Mouse (Mus musculus) intestine, embryonic 15.5 days (tissue): ENCODE results near the gene Olfr583. TPM values are rescaled to one million over a fixed set of nuclear protein-coding genes. Genes with fewer than 3 reads are reported as not detected.

Source experiments
- ATAC-seq: fragments of 200-750 bp; cut with Nextera tagmentation; 2 replicates; pipeline ENCODE4 v1.8.0; 2017; ENCODE audit warnings: moderate TSS enrichment, moderate library complexity
- H3K27ac ChIP-seq: fragments of 300-500 bp; sonication (generic); 2 replicates; pipeline ENCODE4 v1.5.1; 2015; ENCODE audit warnings: mild to moderate bottlenecking, inconsistent platforms
- H3K27me3 ChIP-seq: fragments of 300-500 bp; sonication (generic); replicated peaks from 2 replicates; pipeline ENCODE4 v1.6.1; 2015; ENCODE audit warnings: inconsistent platforms
- H3K36me3 ChIP-seq: fragments of 300-500 bp; sonication (generic); 2 replicates; pipeline ENCODE4 v1.6.1; 2015; ENCODE audit warnings: inconsistent platforms
- H3K4me1 ChIP-seq: fragments of 300-500 bp; sonication (generic); replicated peaks from 2 replicates; pipeline ENCODE4 v1.6.1; 2015; ENCODE audit warnings: inconsistent platforms
- H3K4me2 ChIP-seq: fragments of 300-500 bp; sonication (generic); replicated peaks from 2 replicates; pipeline ENCODE4 v1.6.1; 2015; ENCODE audit warnings: mild to moderate bottlenecking, inconsistent platforms
- H3K4me3 ChIP-seq: fragments of 300-500 bp; sonication (generic); replicated peaks from 2 replicates; pipeline ENCODE4 v1.5.1; 2015; ENCODE audit warnings: inconsistent platforms
- H3K9ac ChIP-seq: fragments of 300-500 bp; sonication (generic); 2 replicates; pipeline ENCODE4 v1.6.1; 2015; ENCODE audit warnings: inconsistent platforms
- H3K9me3 ChIP-seq: fragments of 300-500 bp; sonication (generic); 2 replicates; pipeline ENCODE4 v1.6.1; 2016; ENCODE audit warnings: inconsistent platforms
- WGBS: fragments of 180-500 bp; shearing (Covaris S2); methylation state at CpG from one replicate; pipeline ENCODE4 v1.1.7; 2015; 5-methylcytosine and 5-hydroxymethylcytosine counted together
- polyA plus RNA-seq: library from polyadenylated mRNA; unstranded; fragments of >200 nt; fragmentation: Nextera tagmentation; extraction: Ambion mirVana; gene quantifications from 2 replicates; pipeline ENCODE4 v1.2.1, GENCODE M21; 2015

Gene Olfr583
- polyA plus RNA-seq: not detected in 2 replicates

DNA sequence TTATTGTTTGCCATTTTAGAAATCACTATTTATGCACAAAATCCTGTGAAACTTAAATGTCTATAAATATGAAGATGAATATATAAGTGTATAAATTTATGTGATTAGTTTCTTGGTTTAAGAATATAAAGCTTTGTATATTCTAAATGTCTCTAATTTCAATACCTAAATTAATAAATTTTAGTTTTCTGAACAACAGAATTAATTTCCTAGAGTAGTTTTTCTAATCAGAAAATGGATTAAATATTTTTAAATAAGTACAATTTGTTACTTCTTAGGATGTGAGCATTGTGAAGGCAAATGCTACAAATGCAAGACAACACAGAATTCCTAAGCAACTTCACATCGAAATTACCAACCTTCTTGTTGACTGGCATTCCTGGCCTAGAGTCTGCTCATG is at the start of gene Olfr583:
TSS of gene Olfr583 (plus strand) at position 301 of the 400 bp plus-strand sequence.
- no peak within 1 kb of the TSS for H3K4me2 ChIP-seq
- 88% methylated on average over 1 of the region's 1 CpGs for WGBS
- H3K27ac ChIP-seq: no peak within 1 kb of the TSS
- no peak for ATAC-seq
- H3K9ac ChIP-seq: no peak within 1 kb of the TSS
- H3K27me3 ChIP-seq: no peaks in the 10 kb centered on the region
- no peak within 1 kb of the TSS for H3K4me3 ChIP-seq
- H3K4me1 ChIP-seq: no peaks in the 10 kb centered on the region
- H3K36me3 ChIP-seq: no peaks in the 10 kb centered on the region
- H3K9me3 ChIP-seq: no peaks in the 10 kb centered on the region

DNA sequence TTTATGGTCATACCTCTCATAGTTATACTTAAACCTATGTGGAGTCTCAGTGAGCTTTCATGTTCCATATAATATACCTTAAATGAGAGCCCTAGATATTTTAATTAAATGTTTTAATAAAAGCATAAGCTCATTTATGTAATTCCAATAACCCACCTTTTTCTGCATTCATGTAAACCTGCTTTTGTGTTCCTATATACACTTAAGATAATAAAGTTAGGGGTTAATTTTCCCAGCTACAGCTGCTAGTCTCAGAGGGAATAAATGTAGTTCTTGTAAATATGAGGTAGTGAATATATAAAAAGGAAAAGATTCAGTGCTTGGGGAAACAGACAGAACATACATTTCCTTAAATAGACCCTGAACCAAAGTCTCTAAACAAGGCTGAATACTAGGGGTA is 13.4 kb upstream of the Olfr583 start, which contains the start of gene Olfr582:
TSS of gene Olfr582 (plus strand) at position 301 of the 400 bp plus-strand sequence.
- Histone ChIP-seq H3K4me1 (no peaks in the 10 kb centered on the region), H3K9me3 (no peaks in the 10 kb centered on the region), H3K36me3 (no peaks in the 10 kb centered on the region), H3K4me2 (no peak within 1 kb of the TSS), H3K27me3 (no peaks in the 10 kb centered on the region), H3K27ac (no peak within 1 kb of the TSS), H3K9ac (no peak within 1 kb of the TSS), H3K4me3 (no peak within 1 kb of the TSS)
- ATAC-seq: no peak

DNA sequence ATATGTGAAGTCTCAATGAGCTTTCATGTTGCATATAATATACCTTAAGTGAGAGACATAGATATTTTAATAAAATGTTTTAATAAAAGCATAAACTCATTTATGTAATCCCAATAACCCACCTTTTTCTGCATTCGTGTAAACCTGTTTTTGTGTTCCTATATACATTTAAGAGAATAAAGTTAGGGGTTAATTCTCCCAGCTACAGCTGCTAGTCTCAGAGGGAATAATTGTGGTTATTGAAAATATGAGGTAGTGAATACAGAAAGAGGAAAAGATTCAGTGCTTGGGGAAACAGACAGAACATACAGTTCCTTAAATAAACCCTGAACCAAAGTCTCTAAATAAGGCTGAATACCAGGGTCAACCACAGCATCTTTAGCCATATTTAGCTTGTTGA is 30.5 kb downstream of the Olfr583 start, which contains the start of gene Olfr584:
TSS of gene Olfr584 (plus strand) at position 301 of the 400 bp plus-strand sequence.
- Histone ChIP-seq H3K4me2 (no peak within 1 kb of the TSS), H3K9ac (no peak within 1 kb of the TSS), H3K9me3 (no peaks in the 10 kb centered on the region), H3K27me3 (no peaks in the 10 kb centered on the region), H3K27ac (no peak within 1 kb of the TSS), H3K4me1 (no peaks in the 10 kb centered on the region), H3K4me3 (no peak within 1 kb of the TSS), H3K36me3 (no peaks in the 10 kb centered on the region)
- 91% methylated on average over 1 of the region's 1 CpGs for WGBS
- ATAC-seq: no peak

DNA sequence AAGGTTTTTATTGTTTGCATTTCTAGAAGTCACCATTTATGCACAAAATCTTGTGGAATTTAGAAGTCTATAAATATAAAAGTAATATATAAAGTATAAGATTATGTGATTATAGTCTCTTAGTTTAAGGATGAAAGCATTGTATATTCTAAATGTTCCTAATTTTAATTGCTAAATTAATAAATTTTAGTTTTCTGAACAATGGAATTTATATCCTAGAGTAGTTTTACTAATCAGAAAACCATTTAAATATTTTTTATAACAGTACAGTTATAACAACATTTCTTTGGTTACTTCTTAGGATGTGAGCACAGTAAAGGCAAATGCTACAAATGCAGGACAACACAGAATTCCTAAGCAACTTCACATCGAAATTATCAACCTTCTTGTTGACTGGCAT is 46.3 kb downstream of the Olfr583 start, which contains the start of gene Olfr585:
TSS of gene Olfr585 (plus strand) at position 301 of the 400 bp plus-strand sequence.
- Histone ChIP-seq H3K4me2 (no peak within 1 kb of the TSS), H3K4me3 (no peak within 1 kb of the TSS), H3K27me3 (no peaks in the 10 kb centered on the region), H3K9me3 (no peaks in the 10 kb centered on the region), H3K9ac (no peak within 1 kb of the TSS), H3K27ac (no peak within 1 kb of the TSS), H3K36me3 (no peaks in the 10 kb centered on the region), H3K4me1 (no peaks in the 10 kb centered on the region)
- no peak for ATAC-seq
- WGBS: 79% methylated on average over 1 of the region's 1 CpGs

Other genes with a start within 250 kb of the Olfr583 start
- gene Olfr564, start 247.8 kb upstream of the Olfr583 start, polyA plus RNA-seq: not detected in 2 replicates
- not detected in 2 replicates for gene Olfr566, start 192.5 kb upstream of the Olfr583 start, polyA plus RNA-seq
- gene Olfr568, start 174.2 kb upstream of the Olfr583 start, polyA plus RNA-seq: not detected in 2 replicates
- not detected in 2 replicates for gene Olfr569, start 160.4 kb upstream of the Olfr583 start, polyA plus RNA-seq
- not detected in 2 replicates for gene Olfr570, start 156.7 kb upstream of the Olfr583 start, polyA plus RNA-seq
- not detected in 2 replicates for gene Olfr571, start 133.8 kb upstream of the Olfr583 start, polyA plus RNA-seq
- gene Olfr572, start 126.9 kb upstream of the Olfr583 start, polyA plus RNA-seq: not detected in 2 replicates
- gene Olfr573-ps1, start 108.7 kb upstream of the Olfr583 start, polyA plus RNA-seq: not detected in 2 replicates
- not detected in 2 replicates for gene Olfr574, start 102.8 kb upstream of the Olfr583 start, polyA plus RNA-seq
- gene Olfr575, start 92.5 kb upstream of the Olfr583 start, polyA plus RNA-seq: not detected in 2 replicates
- not detected in 2 replicates for gene Olfr576, start 88.6 kb upstream of the Olfr583 start, polyA plus RNA-seq
- not detected in 2 replicates for gene Olfr577, start 75.4 kb upstream of the Olfr583 start, polyA plus RNA-seq
- gene Olfr578, start 62.0 kb upstream of the Olfr583 start, polyA plus RNA-seq: not detected in 2 replicates
- not detected in 2 replicates for gene Olfr582, start 13.3 kb upstream of the Olfr583 start, polyA plus RNA-seq
- gene Olfr584, start 30.6 kb downstream of the Olfr583 start, polyA plus RNA-seq: not detected in 2 replicates
- not detected in 2 replicates for gene Olfr585, start 46.4 kb downstream of the Olfr583 start, polyA plus RNA-seq
- not detected in 2 replicates for gene Olfr586, start 74.3 kb downstream of the Olfr583 start, polyA plus RNA-seq
- not detected in 2 replicates for gene Olfr588-ps1, start 89.6 kb downstream of the Olfr583 start, polyA plus RNA-seq
- gene Olfr589, start 105.1 kb downstream of the Olfr583 start, polyA plus RNA-seq: not detected in 2 replicates
- gene Olfr591, start 127.0 kb downstream of the Olfr583 start, polyA plus RNA-seq: not detected in 2 replicates
- not detected in 2 replicates for gene Olfr592, start 133.5 kb downstream of the Olfr583 start, polyA plus RNA-seq
- not detected in 2 replicates for gene Olfr593, start 160.6 kb downstream of the Olfr583 start, polyA plus RNA-seq
- gene Olfr594, start 165.7 kb downstream of the Olfr583 start, polyA plus RNA-seq: not detected in 2 replicates
- gene Usp17ld, start 201.2 kb downstream of the Olfr583 start, polyA plus RNA-seq: not detected in 2 replicates